Mouse (Mus musculus): ENCODE measurements at regions not wholly inside any gene's neighbourhood (a gene's known extent, or its start where the extent isn't known, plus 50 kb on each side); places are given as distances from the start of the nearest gene placed in this dataset.

GRCm38 (mm10) chr14:76874542-76875265, 161.9 kb upstream of the Ccdc122 start:
- peak in 1 of 2 experiments; percentile 29 for DNase-seq (ENCODE audit: low spot score in 2 of 2)
- intact Hi-C loops (cut with DNase I) = loop anchor here (5.0 to 10.0 kb wide), 5 partner anchors 57 to 250 kb away; no protein-coding TSS in a partner anchor

- DNase-seq (ENCODE audit: low spot score in 2 of 2) = no peak
- intact Hi-C loops (cut with DNase I) = loop anchor here (5.0 to 10.0 kb wide), 2 partner anchors 56 to 249 kb away; no protein-coding TSS in a partner anchor
Observed at GRCm38 (mm10) chr14:76873684-76874083, 162.9 kb upstream of the Ccdc122 start.

- intact Hi-C loops (cut with DNase I) = loop anchor here (5.0 to 10.0 kb wide), 2 partner anchors 56 to 248 kb away; no protein-coding TSS in a partner anchor
- DNase-seq (ENCODE audit: low spot score in 2 of 2) = no peak
Observed at GRCm38 (mm10) chr14:76872976-76873375, 163.6 kb upstream of the Ccdc122 start.

- intact Hi-C loops (cut with DNase I) = loop anchor here (5.0 to 10.0 kb wide), 2 partner anchors 55 to 248 kb away; no protein-coding TSS in a partner anchor
- peak; percentile 17 to 56 for DNase-seq (ENCODE audit: low spot score in 2 of 2)
Observed at GRCm38 (mm10) chr14:76872510-76872909, 164.1 kb upstream of the Ccdc122 start.

DNA sequence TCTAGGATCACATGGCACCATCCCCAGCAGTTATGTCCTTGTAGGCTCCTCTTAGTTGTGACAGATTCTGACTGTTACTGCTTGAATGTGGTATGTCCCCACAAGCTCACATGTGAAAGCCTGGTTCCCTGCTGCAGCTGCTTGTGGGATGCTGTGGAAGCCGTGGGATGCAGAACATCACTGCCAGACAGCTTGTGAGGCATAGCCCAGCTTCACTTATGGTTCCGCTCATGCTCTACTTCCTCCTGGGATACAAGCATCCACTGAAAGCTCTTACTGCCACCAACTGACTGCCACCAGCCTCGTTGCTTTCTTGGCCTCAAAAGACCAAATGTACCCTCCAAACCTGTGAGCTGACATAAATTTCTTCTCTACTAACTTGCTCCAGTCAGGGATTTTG, 167.7 kb upstream of the Ccdc122 start:
- intact Hi-C loops (cut with DNase I) = no loop called here
- peak in 1 of 2 experiments; percentile 31 for DNase-seq (ENCODE audit: low spot score in 2 of 2)

GRCm38 (mm10) chr14:76868131-76868530, 168.4 kb upstream of the Ccdc122 start:
- intact Hi-C loops (cut with DNase I) = no loop called here
- DNase-seq (ENCODE audit: low spot score in 2 of 2) = no peak

GRCm38 (mm10) chr14:76864664-76865063, 171.9 kb upstream of the Ccdc122 start:
- intact Hi-C loops (cut with DNase I) = no loop called here
- no peak for DNase-seq (ENCODE audit: low spot score in 2 of 2)

- intact Hi-C loops (cut with DNase I) = no loop called here
- DNase-seq (ENCODE audit: low spot score in 2 of 2) = no peak
Observed at GRCm38 (mm10) chr14:76863035-76863706, 173.4 kb upstream of the Ccdc122 start.

GRCm38 (mm10) chr14:76858396-76858795, 178.2 kb upstream of the Ccdc122 start:
- no peak for DNase-seq (ENCODE audit: low spot score in 2 of 2)
- intact Hi-C loops (cut with DNase I) = no loop called here

DNA sequence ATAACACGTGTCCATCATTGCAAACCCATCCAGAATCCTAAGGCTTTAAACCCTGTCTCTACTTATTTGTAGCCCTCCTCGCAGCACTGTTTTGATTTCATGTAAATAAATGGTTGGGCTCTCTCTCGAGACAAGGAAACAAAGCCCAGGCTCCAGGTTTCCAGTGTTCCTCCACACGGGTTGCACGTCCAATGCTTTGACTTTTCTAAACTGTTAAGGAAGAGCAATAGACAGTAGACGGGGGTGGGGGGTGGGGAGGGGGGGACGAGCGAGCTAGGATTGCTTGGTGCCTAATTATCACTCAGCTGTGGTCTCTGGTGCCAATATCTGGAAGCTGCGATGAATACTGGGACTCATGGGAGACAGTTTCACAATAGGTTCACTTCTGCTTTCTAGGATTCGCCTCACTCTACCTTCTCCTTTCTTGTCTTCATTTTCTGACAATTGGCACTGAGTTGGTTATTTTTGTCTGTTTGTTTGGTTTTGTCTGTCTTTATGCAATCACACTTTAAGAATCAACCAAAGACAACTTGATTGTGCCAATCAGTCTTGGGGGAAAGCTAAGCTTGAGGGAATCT, 179.3 kb upstream of the Ccdc122 start:
- no peak for DNase-seq (ENCODE audit: low spot score in 2 of 2)
- intact Hi-C loops (cut with DNase I) = no loop called here

DNA sequence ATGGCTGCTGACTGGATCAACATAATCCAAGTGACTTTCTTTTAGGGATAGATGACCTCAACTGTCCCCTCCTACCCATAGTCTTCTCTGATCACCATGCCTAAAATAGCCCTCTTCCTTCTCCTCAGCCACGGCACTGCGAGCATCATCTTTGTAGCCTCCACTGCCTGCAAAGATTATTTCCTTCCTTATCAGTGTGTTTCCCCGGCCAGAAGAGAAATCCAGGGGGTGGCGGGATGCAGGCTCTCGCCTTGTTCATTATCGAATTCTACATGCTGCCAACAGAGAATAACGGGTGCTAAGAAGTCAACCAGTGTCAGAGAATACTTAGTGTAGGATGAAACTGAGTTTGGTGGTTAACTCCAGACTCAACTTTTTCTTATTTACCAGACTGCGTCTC, 180.0 kb upstream of the Ccdc122 start:
- no peak for DNase-seq (ENCODE audit: low spot score in 2 of 2)
- intact Hi-C loops (cut with DNase I) = no loop called here

DNA sequence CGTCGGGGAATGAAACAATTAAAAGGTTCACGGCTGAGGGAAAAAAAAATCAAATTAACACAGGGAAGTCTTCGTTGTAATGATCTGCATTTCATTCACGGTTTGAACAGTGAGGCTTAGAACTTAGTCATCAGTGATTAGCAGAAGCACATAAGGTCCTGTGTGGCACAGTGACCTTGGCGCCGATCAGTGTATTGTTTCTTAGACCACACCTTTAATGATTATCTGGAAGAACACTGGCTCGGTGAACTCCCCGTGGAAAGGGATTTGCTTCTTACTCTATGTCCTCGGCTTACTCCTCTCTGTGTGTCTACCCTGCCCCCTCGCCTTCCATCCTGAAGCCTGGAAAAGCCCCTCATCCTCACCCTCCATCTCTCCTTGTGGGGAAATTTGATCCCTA, 181.6 kb upstream of the Ccdc122 start:
- no peak for DNase-seq (ENCODE audit: low spot score in 2 of 2)
- intact Hi-C loops (cut with DNase I) = no loop called here

- intact Hi-C loops (cut with DNase I) = no loop called here
- DNase-seq (ENCODE audit: low spot score in 2 of 2) = no peak
Observed at GRCm38 (mm10) chr14:76851473-76852214, 184.9 kb upstream of the Ccdc122 start.

- no peak for DNase-seq (ENCODE audit: low spot score in 2 of 2)
- intact Hi-C loops (cut with DNase I) = no loop called here
Observed at GRCm38 (mm10) chr14:76850641-76851040, 185.9 kb upstream of the Ccdc122 start.

DNA sequence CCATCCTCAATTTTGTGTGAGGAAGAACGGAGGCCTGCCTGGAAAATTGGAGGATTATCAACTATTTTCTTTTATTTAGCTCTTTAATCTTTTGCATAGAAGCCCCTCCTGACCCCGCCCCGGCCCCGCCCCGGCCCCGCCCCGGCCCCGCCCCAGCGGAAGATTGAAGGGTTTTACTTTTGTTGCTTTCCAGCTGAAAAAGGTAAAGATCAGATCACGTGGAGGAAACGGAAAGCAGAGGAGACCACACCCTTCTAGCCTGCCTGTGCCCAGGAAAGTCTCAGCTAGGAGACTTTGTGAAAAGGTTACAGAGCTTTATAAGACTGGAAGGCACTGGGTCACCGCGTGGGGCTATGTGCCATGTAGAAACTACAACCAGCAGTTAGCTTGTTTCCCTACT, 186.5 kb upstream of the Ccdc122 start:
- intact Hi-C loops (cut with DNase I) = no loop called here
- no peak for DNase-seq (ENCODE audit: low spot score in 2 of 2)

DNA sequence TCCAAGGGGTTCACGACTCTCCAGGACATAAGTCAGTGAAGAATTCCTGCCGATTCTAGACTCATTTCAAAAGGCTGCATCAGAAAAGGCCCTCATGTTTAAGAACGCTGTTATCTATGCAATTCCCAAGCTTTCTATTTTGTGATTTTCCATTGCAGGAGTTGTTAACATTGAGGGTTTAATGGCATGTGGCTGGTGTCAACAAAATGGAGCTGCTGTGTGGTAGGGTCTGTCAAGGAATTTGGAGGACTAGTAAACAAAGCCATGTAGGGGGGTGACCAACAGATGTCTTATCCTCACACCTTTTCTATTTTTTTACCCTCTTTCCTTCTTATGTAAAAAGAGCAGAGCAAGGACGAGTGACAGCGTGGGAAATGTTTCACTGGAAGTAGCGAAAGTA, 186.9 kb upstream of the Ccdc122 start:
- intact Hi-C loops (cut with DNase I) = no loop called here
- no peak for DNase-seq (ENCODE audit: low spot score in 2 of 2)

GRCm38 (mm10) chr14:76849071-76849470, 187.5 kb upstream of the Ccdc122 start:
- intact Hi-C loops (cut with DNase I) = no loop called here
- no peak for DNase-seq (ENCODE audit: low spot score in 2 of 2)

GRCm38 (mm10) chr14:76845706-76846105, 190.9 kb upstream of the Ccdc122 start:
- intact Hi-C loops (cut with DNase I) = no loop called here
- no peak for DNase-seq (ENCODE audit: low spot score in 2 of 2)

- DNase-seq (ENCODE audit: low spot score in 2 of 2) = no peak
- intact Hi-C loops (cut with DNase I) = no loop called here
Observed at GRCm38 (mm10) chr14:76844717-76845116, 191.9 kb upstream of the Ccdc122 start.

Measured in left cerebral cortex, postnatal 14 days (tissue).